ENCODE assay signal across 10 mouse cellular contexts in genomic region chr19:40499940-40500737, GRCm38 (mm10). TPM values are rescaled to one million over a fixed set of nuclear protein-coding genes. Genes with fewer than 3 reads are reported as not detected.
DNase-seq lines count a peak whose midpoint lies in the region; ATAC-seq lines count a peak whose summit lies in the region.
"Had no signal": no experiment of that assay in that cellular context is flagged by ENCODE, and none has a peak within 500 bp of the region (broad histone marks: within the 10 kb centered on the region; RNA-seq: fewer than 3 reads in every experiment).

No protein-coding gene starts in this region.

- intact Hi-C loops in heart, postnatal 25 days (cut with DNase I), result loop anchor here (5.0 kb wide), 1 partner anchor 63 kb away; no protein-coding TSS in a partner anchor

- ATAC-seq in heart, embryonic 14.5 days (ENCODE audit: insufficient number of reproducible peaks, insufficient read depth, low FRiP score, low read depth), result no peak
- 0 out of 2 replicates have a peak, but pooled peaks have one; percentile 28 for ATAC-seq in midbrain, embryonic 13.5 days
- no peak for ATAC-seq in midbrain, embryonic 11.5 days (ENCODE audit: low FRiP score)
- ATAC-seq in liver, embryonic 13.5 days (ENCODE audit: low read depth), result peak; percentile 39; the same call in 1 of the 2 replicates

- H3K9me3 ChIP-seq in heart, embryonic 14.5 days (ENCODE audit: control insufficient read depth, low read length), result no peaks in the 10 kb centered on the region
- H3K9me3 ChIP-seq in midbrain, embryonic 13.5 days, result no peaks in the 10 kb centered on the region
- H3K9me3 ChIP-seq in midbrain, embryonic 11.5 days (ENCODE audit: control insufficient read depth, low read length), result no peaks in the 10 kb centered on the region
- H3K9me3 ChIP-seq in liver, embryonic 13.5 days (replicated peaks), result no peaks in the 10 kb centered on the region
- H3K9me3 ChIP-seq: embryonic facial prominence, embryonic 13.5 days had no signal

- H3K36me3 ChIP-seq in heart, embryonic 14.5 days (ENCODE audit: control insufficient read depth, insufficient read depth, low read length), result peaks cover 17% of the 10 kb centered on the region
- H3K36me3 ChIP-seq in midbrain, embryonic 13.5 days, result 0 out of 2 replicates have a peak, but pooled peaks cover 8% of the 10 kb centered on the region
- H3K36me3 ChIP-seq in midbrain, embryonic 11.5 days (ENCODE audit: control insufficient read depth, insufficient read depth, low read length), result no peaks in the 10 kb centered on the region
- peaks cover 2% of the 10 kb centered on the region; the same call in 1 of the 2 replicates for H3K36me3 ChIP-seq in liver, embryonic 13.5 days
- H3K36me3 ChIP-seq: embryonic facial prominence, embryonic 13.5 days had no signal

- no peak overlapping the region for H3K4me2 ChIP-seq in heart, embryonic 14.5 days (ENCODE audit: low read length)
- H3K4me2 ChIP-seq in midbrain, embryonic 13.5 days (replicated peaks), result no peak overlapping the region
- no peak overlapping the region for H3K4me2 ChIP-seq in midbrain, embryonic 11.5 days
- no peak overlapping the region for H3K4me2 ChIP-seq in liver, embryonic 13.5 days
- H3K4me2 ChIP-seq: embryonic facial prominence, embryonic 13.5 days had no signal

- H3K4me3 ChIP-seq in heart, embryonic 14.5 days (ENCODE audit: control insufficient read depth in 1 of 2, insufficient read depth in 1 of 2, low read depth in 1 of 2, low read length in 2 of 2), result no peak overlapping the region
- no peak overlapping the region for H3K4me3 ChIP-seq in midbrain, embryonic 13.5 days (replicated peaks)
- no peak overlapping the region for H3K4me3 ChIP-seq in midbrain, embryonic 11.5 days (ENCODE audit: low read depth, low read length)
- H3K4me3 ChIP-seq in liver, embryonic 13.5 days (replicated peaks), result no peak overlapping the region
- H3K4me3 ChIP-seq: embryonic facial prominence, embryonic 13.5 days had no signal

- no peaks in the 10 kb centered on the region for H3K27me3 ChIP-seq in heart, embryonic 14.5 days (ENCODE audit: control insufficient read depth, insufficient read depth, low read length)
- no peaks in the 10 kb centered on the region for H3K27me3 ChIP-seq in midbrain, embryonic 13.5 days
- no peaks in the 10 kb centered on the region for H3K27me3 ChIP-seq in midbrain, embryonic 11.5 days (ENCODE audit: control insufficient read depth, insufficient read depth, low read length)
- no peaks in the 10 kb centered on the region for H3K27me3 ChIP-seq in liver, embryonic 13.5 days
- H3K27me3 ChIP-seq: embryonic facial prominence, embryonic 13.5 days had no signal

- no peak overlapping the region for H3K9ac ChIP-seq in heart, embryonic 14.5 days (ENCODE audit: low read length)
- no peak overlapping the region for H3K9ac ChIP-seq in midbrain, embryonic 13.5 days (replicated peaks)
- H3K9ac ChIP-seq in midbrain, embryonic 11.5 days (ENCODE audit: low read length), result no peak overlapping the region
- H3K9ac ChIP-seq in liver, embryonic 13.5 days, result no peak overlapping the region
- H3K9ac ChIP-seq: embryonic facial prominence, embryonic 13.5 days had no signal

- peaks cover 36 to 61% of the 10 kb centered on the region in 2 experiments for H3K4me1 ChIP-seq in heart, embryonic 14.5 days (ENCODE audit: control insufficient read depth in 2 of 2, insufficient read depth in 2 of 2, low read length in 2 of 2)
- peaks cover 22% of the 10 kb centered on the region for H3K4me1 ChIP-seq in midbrain, embryonic 13.5 days (replicated peaks)
- H3K4me1 ChIP-seq in midbrain, embryonic 11.5 days (ENCODE audit: control insufficient read depth, insufficient read depth, low read length), result no peaks in the 10 kb centered on the region; the same call in 1 of the 2 replicates
- peaks cover 42% of the 10 kb centered on the region for H3K4me1 ChIP-seq in liver, embryonic 13.5 days (replicated peaks)
- H3K4me1 ChIP-seq: embryonic facial prominence, embryonic 13.5 days had no signal

- 68% methylated on average over 11 of the region's 11 CpGs for WGBS in heart, embryonic 14.5 days
- WGBS in midbrain, embryonic 13.5 days, result 78% methylated on average over 11 of the region's 11 CpGs
- 83% methylated on average over 11 of the region's 11 CpGs for WGBS in midbrain, embryonic 11.5 days
- WGBS in liver, embryonic 13.5 days (ENCODE audit: insufficient replicate concordance), result 74% methylated on average over 11 of the region's 11 CpGs

- no peak for DNase-seq in heart, postnatal 25 days (ENCODE audit: low spot score)
- no peak for DNase-seq in midbrain, embryonic 11.5 days (ENCODE audit: low spot score, missing footprints)
- DNase-seq in liver, embryonic 13.5 days, result no peak
- DNase-seq in urinary bladder, postnatal 14 days (ENCODE audit: low spot score), result no peak
- DNase-seq in adrenal gland, adult 8-10 months, result no peak
- DNase-seq: retina, postnatal 1 day; thymus, postnatal 4 days had no signal

- peak overlapping the region; percentile 57 to 70; a peak in 3 of 4 replicates for H3K27ac ChIP-seq in heart, embryonic 14.5 days (replicated peaks in 1 of 2; ENCODE audit: control insufficient read depth in 1 of 2, insufficient read depth in 1 of 2, low read depth in 2 of 2, low read length in 2 of 2)
- no peak overlapping the region for H3K27ac ChIP-seq in midbrain, embryonic 13.5 days
- H3K27ac ChIP-seq in midbrain, embryonic 11.5 days (ENCODE audit: low read depth, low read length), result no peak overlapping the region
- H3K27ac ChIP-seq in liver, embryonic 13.5 days, result peak overlapping the region; percentile 65; the same call in 1 of the 2 replicates
- H3K27ac ChIP-seq: embryonic facial prominence, embryonic 13.5 days had no signal

RNA-seq across cellular contexts. Expression of gene Sorbs1, which starts 13.4 kb away (rescaled TPM):
- 109 and 122 TPM in 2 replicates for polyA plus RNA-seq in heart, embryonic 14.5 days (2014; fragmentation: Nextera tagmentation; extraction: Ambion mirVana)
- total RNA-seq in heart, postnatal 25 days (2021), result 100 to 1,000 TPM; 604 to 684 TPM
- 77.6 and 78.7 TPM in 2 replicates for polyA plus RNA-seq in midbrain, embryonic 13.5 days (2015; fragmentation: Nextera tagmentation; extraction: Ambion mirVana)
- 61.0 and 62.6 TPM in 2 replicates for polyA plus RNA-seq in midbrain, embryonic 11.5 days (2014; fragmentation: Nextera tagmentation; extraction: Ambion mirVana)
- 28.8 and 37.4 TPM in 2 replicates for polyA plus RNA-seq in liver, embryonic 13.5 days (2015; fragmentation: Nextera tagmentation; extraction: Ambion mirVana)
- 100 to 1,000 TPM in 1 of 4 experiments, 10 to 100 TPM in 3; 48.2 to 120 (median 68.1) TPM for total RNA-seq in adrenal gland, adult 8-10 months (2022)

Comparison
In these comparisons a context has a peak if more than half of its experiments do, and no peak if none do; other contexts are left out.
1. ATAC-seq: peak in midbrain, embryonic 13.5 days (single experiment) and liver, embryonic 13.5 days (single experiment); none in heart, embryonic 14.5 days (single experiment) and midbrain, embryonic 11.5 days (single experiment).
2. H3K27ac ChIP-seq: peak in heart, embryonic 14.5 days (2 of 2) and liver, embryonic 13.5 days (single experiment); none in midbrain, embryonic 13.5 days (single experiment) and midbrain, embryonic 11.5 days (single experiment).